Mouse (Mus musculus) testis, postnatal 10 days (tissue): ENCODE results near the gene Tas2r116.

ENCODE experiments used
- DNase-seq: peaks from one replicate; pipeline ENCODE4 v3.0.0; 2021; ENCODE audit warnings: low spot score

Tas2r116 gene

GRCm38 (mm10) chr6:132855138-132855537 lies at the start of gene Tas2r116:
Gene Tas2r116 (plus strand): TSS chr6:132855438.
- DNase-seq: no peak

DNA sequence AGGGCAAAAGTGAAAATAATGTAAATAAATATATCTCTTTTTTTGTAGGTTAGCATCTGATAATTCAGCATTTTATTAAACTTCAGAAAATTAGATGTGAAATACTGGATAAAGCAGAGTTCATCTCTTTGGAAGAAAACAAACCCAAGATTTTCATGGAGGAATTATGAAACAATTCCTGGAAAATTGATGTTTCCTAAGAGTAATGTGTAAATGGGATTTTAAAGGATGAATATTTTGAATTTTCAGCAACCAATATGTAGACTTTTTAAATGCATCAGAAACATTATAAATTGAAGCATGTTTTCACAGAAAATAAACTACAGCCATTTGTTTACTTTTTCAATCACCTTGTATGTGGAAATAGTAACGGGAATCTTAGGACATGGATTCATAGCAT lies 8.4 kb upstream of the Tas2r116 start, which contains the start of gene Tas2r123:
Gene Tas2r123, plus strand, starts transcription at position 301 of the 400 bp plus-strand sequence.
- DNase-seq: no peak

DNA sequence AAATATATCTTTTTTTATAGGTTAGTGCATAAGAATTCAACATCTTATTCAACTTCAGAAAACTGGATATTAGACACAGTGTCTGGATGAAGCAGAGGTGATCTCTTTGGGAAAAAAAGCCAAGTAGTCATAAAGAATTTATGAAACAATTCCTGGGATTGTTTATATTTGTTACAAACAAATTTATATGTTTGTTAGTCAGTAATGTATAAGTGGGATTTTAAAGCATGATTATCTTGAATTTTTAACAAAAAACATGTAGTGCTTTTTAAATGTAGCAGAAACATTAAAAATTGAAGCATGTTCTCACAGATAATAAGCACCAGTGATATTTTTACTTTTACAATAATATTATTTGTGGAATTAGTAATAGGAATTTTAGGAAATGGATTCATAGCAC lies 12.5 kb downstream of the Tas2r116 start, which contains the start of gene Tas2r110:
Gene Tas2r110, plus strand, starts transcription at position 301 of the 400 bp plus-strand sequence.
- DNase-seq: no peak

DNA sequence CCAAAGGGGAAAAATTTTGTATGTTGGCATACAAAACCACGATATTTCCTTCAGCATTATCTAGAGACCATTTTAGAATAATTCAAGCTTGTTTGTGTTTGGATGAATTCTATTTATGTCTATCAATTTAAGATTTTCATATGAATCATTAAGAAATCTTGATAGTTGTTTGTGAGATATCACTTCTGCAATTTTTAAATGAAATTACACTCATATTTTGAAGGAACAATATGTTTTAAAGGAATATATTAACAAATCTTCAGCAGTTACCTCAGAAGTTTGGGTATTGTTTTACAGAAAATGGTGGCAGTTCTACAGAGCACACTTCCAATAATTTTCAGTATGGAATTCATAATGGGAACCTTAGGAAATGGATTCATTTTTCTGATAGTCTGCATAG lies 37.5 kb downstream of the Tas2r116 start, which contains the start of gene Tas2r113:
Gene Tas2r113, plus strand, starts transcription at position 301 of the 400 bp plus-strand sequence.
- DNase-seq: no peak
